Comparison of ENCODE assay signal across 8 mouse cellular contexts in genomic region chr14:60554222-60554740, GRCm38 (mm10).
DNase-seq lines count a peak whose midpoint lies in the region; ATAC-seq lines count a peak whose summit lies in the region.

No protein-coding gene starts in this region.

- H3K4me2 ChIP-seq in intestine, embryonic 14.5 days (ENCODE audit: low read length): no peak overlapping the region
- no peak overlapping the region for H3K4me2 ChIP-seq in intestine, embryonic 15.5 days (replicated peaks)

- no peaks in the 10 kb centered on the region for H3K27me3 ChIP-seq in intestine, embryonic 14.5 days (replicated peaks; ENCODE audit: control insufficient read depth, insufficient read depth, low read length)
- no peaks in the 10 kb centered on the region for H3K27me3 ChIP-seq in intestine, embryonic 15.5 days (replicated peaks)

- no peak overlapping the region for H3K9ac ChIP-seq in intestine, embryonic 14.5 days (ENCODE audit: low read length)
- no peak overlapping the region for H3K9ac ChIP-seq in intestine, embryonic 15.5 days

- no peak for ATAC-seq in intestine, embryonic 14.5 days (replicated peaks; ENCODE audit: low FRiP score, low TSS enrichment, low read depth)
- ATAC-seq in intestine, embryonic 15.5 days: no peak
- peak; percentile 97 for ATAC-seq in frontal cortex, adult (ENCODE audit: low TSS enrichment)

- no peaks in the 10 kb centered on the region for H3K36me3 ChIP-seq in intestine, embryonic 14.5 days (ENCODE audit: control insufficient read depth, insufficient read depth, low read length)
- no peaks in the 10 kb centered on the region for H3K36me3 ChIP-seq in intestine, embryonic 15.5 days

- no peaks in the 10 kb centered on the region for H3K4me1 ChIP-seq in intestine, embryonic 14.5 days (replicated peaks; ENCODE audit: control insufficient read depth, insufficient read depth, low read length)
- no peaks in the 10 kb centered on the region for H3K4me1 ChIP-seq in intestine, embryonic 15.5 days (replicated peaks)

- 13% methylated on average over 6 of the region's 6 CpGs for WGBS in intestine, embryonic 14.5 days
- WGBS in intestine, embryonic 15.5 days: 23% methylated on average over 6 of the region's 6 CpGs

- peak; percentile 60 for DNase-seq in intestine, embryonic 14.5 days (ENCODE audit: low spot score)
- DNase-seq in kidney, postnatal 4 days: peak; percentile 57 to 74
- DNase-seq in mesoderm, embryonic 11.5 days (ENCODE audit: low read depth, low spot score): peak; percentile 89
- peak; percentile 93 for DNase-seq in telencephalon, adult 2 months (ENCODE audit: low read depth, low spot score)
- no peak for DNase-seq in gastrocnemius, postnatal 4 days (ENCODE audit: low spot score in 2 of 2)
- no peak for DNase-seq in heart, adult 8-10 months (ENCODE audit: low spot score)

- no peaks in the 10 kb centered on the region for H3K9me3 ChIP-seq in intestine, embryonic 14.5 days (ENCODE audit: control insufficient read depth, low read length)
- H3K9me3 ChIP-seq in intestine, embryonic 15.5 days: no peaks in the 10 kb centered on the region

- no peak overlapping the region for H3K27ac ChIP-seq in intestine, embryonic 14.5 days (ENCODE audit: low read depth)
- no peak overlapping the region for H3K27ac ChIP-seq in intestine, embryonic 15.5 days

- H3K4me3 ChIP-seq in intestine, embryonic 14.5 days (ENCODE audit: low read depth, low read length): no peak overlapping the region
- H3K4me3 ChIP-seq in intestine, embryonic 15.5 days (replicated peaks): no peak overlapping the region

Comparison
In these comparisons a context has a peak if more than half of its experiments do, and no peak if none do; other contexts are left out.
1. DNase-seq: peak in intestine, embryonic 14.5 days (single experiment), kidney, postnatal 4 days (2 of 2), mesoderm, embryonic 11.5 days (single experiment) and telencephalon, adult 2 months (single experiment); none in gastrocnemius, postnatal 4 days (0 of 2) and heart, adult 8-10 months (single experiment).